ENCODE assay signal across 8 mouse cellular contexts in the genomic region with DNA sequence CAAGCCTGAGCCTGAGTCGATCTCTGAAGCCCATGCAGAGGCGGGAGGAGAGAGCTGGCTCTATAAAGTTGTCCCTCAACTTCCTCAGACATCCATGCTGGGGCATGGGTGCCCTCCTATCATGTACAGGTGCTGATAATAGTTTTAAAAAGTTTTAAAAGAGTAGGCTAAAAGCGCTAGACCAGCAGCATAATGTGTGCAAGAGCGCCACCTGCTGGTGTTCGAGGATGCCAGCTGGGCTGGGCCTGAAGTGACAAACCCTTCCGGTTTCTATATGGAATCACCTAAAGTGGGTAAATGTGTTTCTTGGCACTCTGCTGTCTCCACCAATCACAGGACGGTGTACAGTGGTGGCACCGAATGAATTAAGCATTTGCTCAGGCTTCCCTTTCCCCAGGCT. TPM values are rescaled to one million over a fixed set of nuclear protein-coding genes. Genes with fewer than 3 reads are reported as not detected.
DNase-seq lines count a peak whose midpoint lies in the region; ATAC-seq and TF ChIP-seq lines count a peak whose summit lies in the region.

No protein-coding gene starts in this region.

- TF ChIP-seq CTCF in liver, embryonic 14.5 days (IDR thresholded peaks at IDR 0.05; ENCODE audit: low read depth), result peak; percentile 97

- H3K27me3 ChIP-seq in neural tube, embryonic 15.5 days (replicated peaks), result peaks cover 24% of the 10 kb centered on the region
- no peaks in the 10 kb centered on the region for H3K27me3 ChIP-seq in embryonic facial prominence, embryonic 14.5 days (replicated peaks; ENCODE audit: control insufficient read depth, insufficient read depth, low read length)
- H3K27me3 ChIP-seq in liver, embryonic 14.5 days (ENCODE audit: control insufficient read depth, insufficient read depth, low read length), result no peaks in the 10 kb centered on the region

- no peak for TF ChIP-seq EP300 in liver, embryonic 14.5 days (IDR thresholded peaks at IDR 0.05; ENCODE audit: low read depth)

- H3K4me1 ChIP-seq in neural tube, embryonic 15.5 days, result peaks cover 29% of the 10 kb centered on the region
- H3K4me1 ChIP-seq in embryonic facial prominence, embryonic 14.5 days (ENCODE audit: control insufficient read depth, insufficient read depth, low read length), result peaks cover 10% of the 10 kb centered on the region
- peaks cover 10 to 15% of the 10 kb centered on the region in 2 experiments for H3K4me1 ChIP-seq in liver, embryonic 14.5 days (replicated peaks; ENCODE audit: control insufficient read depth in 2 of 2, insufficient read depth in 2 of 2, low read length in 1 of 2)

- peaks cover 11% of the 10 kb centered on the region; the same call in 1 of the 2 replicates for H3K36me3 ChIP-seq in neural tube, embryonic 15.5 days
- peaks cover 20% of the 10 kb centered on the region for H3K36me3 ChIP-seq in embryonic facial prominence, embryonic 14.5 days (ENCODE audit: control insufficient read depth, insufficient read depth, low read length)
- H3K36me3 ChIP-seq in liver, embryonic 14.5 days (replicated peaks; ENCODE audit: control insufficient read depth, insufficient read depth, low read depth), result peaks cover 7% of the 10 kb centered on the region

- 36% methylated on average over 8 of the region's 8 CpGs for WGBS in neural tube, embryonic 15.5 days
- WGBS in embryonic facial prominence, embryonic 14.5 days, result 22% methylated on average over 8 of the region's 8 CpGs
- 20% methylated on average over 8 of the region's 8 CpGs for WGBS in liver, embryonic 14.5 days (ENCODE audit: insufficient replicate concordance)

- H3K4me2 ChIP-seq in neural tube, embryonic 15.5 days, result no peak overlapping the region
- no peak overlapping the region for H3K4me2 ChIP-seq in embryonic facial prominence, embryonic 14.5 days (ENCODE audit: low read depth, low read length)
- H3K4me2 ChIP-seq in liver, embryonic 14.5 days (ENCODE audit: low read depth), result no peak overlapping the region

- no peak overlapping the region for H3K4me3 ChIP-seq in neural tube, embryonic 15.5 days (replicated peaks)
- H3K4me3 ChIP-seq in embryonic facial prominence, embryonic 14.5 days (ENCODE audit: low read depth, low read length), result no peak overlapping the region
- no peak overlapping the region for H3K4me3 ChIP-seq in liver, embryonic 14.5 days (ENCODE audit: insufficient read depth in 1 of 2, low read depth in 2 of 2, low read length in 2 of 2)

- H3K27ac ChIP-seq in neural tube, embryonic 15.5 days (replicated peaks), result no peak overlapping the region
- no peak overlapping the region for H3K27ac ChIP-seq in embryonic facial prominence, embryonic 14.5 days (replicated peaks; ENCODE audit: low read depth, low read length)
- H3K27ac ChIP-seq in liver, embryonic 14.5 days, result no peak overlapping the region

- no peaks in the 10 kb centered on the region for H3K9me3 ChIP-seq in neural tube, embryonic 15.5 days (replicated peaks)
- no peaks in the 10 kb centered on the region for H3K9me3 ChIP-seq in embryonic facial prominence, embryonic 14.5 days (ENCODE audit: control insufficient read depth, low read length)
- no peaks in the 10 kb centered on the region for H3K9me3 ChIP-seq in liver, embryonic 14.5 days (ENCODE audit: control insufficient read depth, low read length)

- H3K9ac ChIP-seq in neural tube, embryonic 15.5 days (replicated peaks), result no peak overlapping the region
- no peak overlapping the region for H3K9ac ChIP-seq in embryonic facial prominence, embryonic 14.5 days (ENCODE audit: low read depth, low read length)
- H3K9ac ChIP-seq in liver, embryonic 14.5 days (replicated peaks), result no peak overlapping the region

- peak; percentile 84 for DNase-seq in neural tube, embryonic 10.5 days (ENCODE audit: extremely low spot score, low spot score)
- peak; percentile 88 for DNase-seq in adrenal gland, postnatal 25 days
- peak; percentile 87 for DNase-seq in embryonic facial prominence, embryonic 14.5 days (ENCODE audit: low spot score)
- DNase-seq in kidney, adult 8-10 months, result peak; percentile 59 to 88
- peak in 2 of 3 experiments; percentile 59 to 67 for DNase-seq in liver, embryonic 14.5 days (ENCODE audit: low read depth in 3 of 3, low spot score in 3 of 3)
- peak; percentile 82 to 90 for DNase-seq in right cerebral cortex, postnatal 10 days (ENCODE audit: low spot score in 2 of 2)
- peak; percentile 90 for DNase-seq in urinary bladder, postnatal 25 days (ENCODE audit: low spot score)

- ATAC-seq in neural tube, embryonic 15.5 days (ENCODE audit: low FRiP score), result no peak
- no peak for ATAC-seq in embryonic facial prominence, embryonic 14.5 days (ENCODE audit: low read depth)
- ATAC-seq in liver, embryonic 14.5 days (ENCODE audit: insufficient read depth), result no peak

RNA-seq across cellular contexts. Expression of a gene that starts 3.1 kb away (rescaled TPM):
- 4.8 and 10.0 TPM in 2 replicates for polyA plus RNA-seq in neural tube, embryonic 15.5 days (2015; fragmentation: Nextera tagmentation; extraction: Ambion mirVana)
- 52.0 and 56.5 TPM in 2 replicates for total RNA-seq in adrenal gland, postnatal 25 days (2021)
- 25.4 and 25.5 TPM in 2 replicates for polyA plus RNA-seq in embryonic facial prominence, embryonic 14.5 days (2014; fragmentation: Nextera tagmentation; extraction: Ambion mirVana)
- polyA plus RNA-seq in liver, embryonic 14.5 days (2012; rRNA removed), result 22.7 and 27.3 TPM in 2 replicates
- 9.9 and 11.6 TPM in 2 replicates for polyA plus RNA-seq in liver, embryonic 14.5 days (2014; fragmentation: Nextera tagmentation; extraction: Ambion mirVana)
